In genomic region chr11:72266960-72267560, GRCm38 (mm10) we compare ENCODE assay signal across 8 mouse cellular contexts. TPM values are rescaled to one million over a fixed set of nuclear protein-coding genes. Genes with fewer than 3 reads are reported as not detected.
DNase-seq lines count a peak whose midpoint lies in the region; ATAC-seq and TF ChIP-seq lines count a peak whose summit lies in the region.

Gene Slc13a5, minus strand, starts transcription at chr11:72267222.

- TF ChIP-seq POLR2A in cerebellum, adult 2 months (IDR thresholded peaks at IDR 0.05; ENCODE audit: borderline replicate concordance, insufficient read depth, low read length) = no peak
- TF ChIP-seq POLR2A in testis, adult 2 months (IDR thresholded peaks at IDR 0.05; ENCODE audit: control insufficient read depth, low read depth, low read length) = peak; percentile 88

- WGBS in cerebellum, adult 2 months = 5% methylated on average over 36 of the region's 36 CpGs
- WGBS in hindbrain, embryonic 16.5 days = 2% methylated on average over 36 of the region's 36 CpGs
- 6% methylated on average over 36 of the region's 36 CpGs for WGBS in liver, embryonic 12.5 days (ENCODE audit: insufficient replicate concordance)

- no peak within 1 kb of the TSS for H3K27ac ChIP-seq in cerebellum, adult 2 months (ENCODE audit: insufficient read depth, low read length)
- peak within 1 kb of the TSS; percentile 88 for H3K27ac ChIP-seq in testis, adult 2 months (ENCODE audit: control insufficient read depth, insufficient read depth, low read depth, low read length)
- no peak within 1 kb of the TSS for H3K27ac ChIP-seq in hindbrain, embryonic 16.5 days (ENCODE audit: low read depth, low read length)
- H3K27ac ChIP-seq in liver, embryonic 12.5 days = no peak within 1 kb of the TSS

- ATAC-seq in hindbrain, embryonic 16.5 days = peak; percentile 69; the same call in 1 of the 2 replicates
- no peak for ATAC-seq in liver, embryonic 12.5 days

- TF ChIP-seq CTCF in cerebellum, adult 2 months (IDR thresholded peaks at IDR 0.05; ENCODE audit: borderline replicate concordance, insufficient read depth, low read depth, low read length) = no peak
- TF ChIP-seq CTCF in testis, adult 2 months (IDR thresholded peaks at IDR 0.05; ENCODE audit: control insufficient read depth, insufficient read depth, insufficient replicate concordance, low read depth, low read length) = no peak; the same call in 1 of the 2 replicates

- peak within 1 kb of the TSS; percentile 58 for H3K9ac ChIP-seq in hindbrain, embryonic 16.5 days (ENCODE audit: low read depth, low read length)
- H3K9ac ChIP-seq in liver, embryonic 12.5 days = 0 out of 2 replicates have a peak within 1 kb of the TSS, but pooled peaks have one; percentile 4

- no peaks in the 10 kb centered on the region for H3K36me3 ChIP-seq in testis, adult 2 months (ENCODE audit: control insufficient read depth, insufficient read depth, low read length)
- no peaks in the 10 kb centered on the region for H3K36me3 ChIP-seq in hindbrain, embryonic 16.5 days (ENCODE audit: control insufficient read depth, insufficient read depth, low read length)
- H3K36me3 ChIP-seq in liver, embryonic 12.5 days = no peaks in the 10 kb centered on the region

- H3K27me3 ChIP-seq in cerebellum, adult 2 months (ENCODE audit: control insufficient read depth, insufficient read depth, low read length) = peaks cover 2% of the 10 kb centered on the region; the same call in 1 of the 2 replicates
- H3K27me3 ChIP-seq in testis, adult 2 months (ENCODE audit: control insufficient read depth, insufficient read depth, low read length) = no peaks in the 10 kb centered on the region
- H3K27me3 ChIP-seq in hindbrain, embryonic 16.5 days (replicated peaks; ENCODE audit: control insufficient read depth, insufficient read depth, low read length) = no peaks in the 10 kb centered on the region; the same call in 1 of the 2 replicates
- peaks cover 71% of the 10 kb centered on the region for H3K27me3 ChIP-seq in liver, embryonic 12.5 days (replicated peaks)

- no peaks in the 10 kb centered on the region for H3K9me3 ChIP-seq in hindbrain, embryonic 16.5 days (ENCODE audit: control insufficient read depth, low read length)
- no peaks in the 10 kb centered on the region for H3K9me3 ChIP-seq in liver, embryonic 12.5 days (replicated peaks)

- 0 out of 2 replicates have a peak, but pooled peaks cover 4% of the 10 kb centered on the region for H3K4me1 ChIP-seq in cerebellum, adult 2 months (ENCODE audit: control insufficient read depth, insufficient read depth, low read length)
- peaks cover 18% of the 10 kb centered on the region for H3K4me1 ChIP-seq in testis, adult 2 months (ENCODE audit: control insufficient read depth, insufficient read depth, low read length)
- H3K4me1 ChIP-seq in hindbrain, embryonic 16.5 days (ENCODE audit: control insufficient read depth, insufficient read depth, low read depth, low read length) = no peaks in the 10 kb centered on the region; the same call in 1 of the 2 replicates
- peaks cover 10% of the 10 kb centered on the region; the same call in 1 of the 2 replicates for H3K4me1 ChIP-seq in liver, embryonic 12.5 days

- H3K4me2 ChIP-seq in hindbrain, embryonic 16.5 days (ENCODE audit: low read length) = peak within 1 kb of the TSS; percentile 81
- H3K4me2 ChIP-seq in liver, embryonic 12.5 days = peak within 1 kb of the TSS; percentile 63

- peak within 1 kb of the TSS; percentile 5 for H3K4me3 ChIP-seq in cerebellum, adult 2 months (replicated peaks; ENCODE audit: insufficient read depth, low read depth, low read length)
- peak within 1 kb of the TSS; percentile 90 for H3K4me3 ChIP-seq in testis, adult 2 months (ENCODE audit: control insufficient read depth, low read depth, low read length)
- H3K4me3 ChIP-seq in hindbrain, embryonic 16.5 days (ENCODE audit: low read length) = peak within 1 kb of the TSS; percentile 48
- H3K4me3 ChIP-seq in liver, embryonic 12.5 days = peak within 1 kb of the TSS; percentile 35

- DNase-seq in cerebellum, adult 2 months = no peak
- DNase-seq in cerebellum, adult 8-10 months = no peak
- no peak for DNase-seq in testis, postnatal 14 days (ENCODE audit: low spot score)
- peak; percentile 47 for DNase-seq in testis, postnatal 10 days (ENCODE audit: low spot score)
- DNase-seq in right cerebral cortex, adult 18-20 months = no peak

RNA-seq across cellular contexts. Expression of gene Slc13a5, which starts in this region (rescaled TPM):
- 9.6 TPM in 2 replicates for polyA plus RNA-seq in cerebellum, adult 2 months (2012; rRNA removed)
- 34.1 and 37.6 TPM in 2 replicates for polyA plus RNA-seq in testis, adult 2 months (2012; rRNA removed)
- 3.9 and 4.2 TPM in 2 replicates for polyA plus RNA-seq in hindbrain, embryonic 16.5 days (2015; fragmentation: Nextera tagmentation; extraction: Ambion mirVana)
- polyA plus RNA-seq in liver, embryonic 12.5 days (2016; fragmentation: Nextera tagmentation; extraction: Ambion mirVana) = not detected in 2 replicates

Comparison
In these comparisons a context has a peak if more than half of its experiments do, and no peak if none do; other contexts are left out.
1. H3K4me3 ChIP-seq: peak in every context shown above with its lines; median percentile 90 in testis, adult 2 months; 48 in hindbrain, embryonic 16.5 days; 35 in liver, embryonic 12.5 days; 5 in cerebellum, adult 2 months.